Mouse (Mus musculus): ENCODE results near the gene Inf2. TPM values are rescaled to one million over a fixed set of nuclear protein-coding genes. Genes with fewer than 3 reads are reported as not detected.

Inf2 gene
- 100 to 1,000 TPM; 171 to 194 (median 182) TPM for total RNA-seq (2022)

DNA sequence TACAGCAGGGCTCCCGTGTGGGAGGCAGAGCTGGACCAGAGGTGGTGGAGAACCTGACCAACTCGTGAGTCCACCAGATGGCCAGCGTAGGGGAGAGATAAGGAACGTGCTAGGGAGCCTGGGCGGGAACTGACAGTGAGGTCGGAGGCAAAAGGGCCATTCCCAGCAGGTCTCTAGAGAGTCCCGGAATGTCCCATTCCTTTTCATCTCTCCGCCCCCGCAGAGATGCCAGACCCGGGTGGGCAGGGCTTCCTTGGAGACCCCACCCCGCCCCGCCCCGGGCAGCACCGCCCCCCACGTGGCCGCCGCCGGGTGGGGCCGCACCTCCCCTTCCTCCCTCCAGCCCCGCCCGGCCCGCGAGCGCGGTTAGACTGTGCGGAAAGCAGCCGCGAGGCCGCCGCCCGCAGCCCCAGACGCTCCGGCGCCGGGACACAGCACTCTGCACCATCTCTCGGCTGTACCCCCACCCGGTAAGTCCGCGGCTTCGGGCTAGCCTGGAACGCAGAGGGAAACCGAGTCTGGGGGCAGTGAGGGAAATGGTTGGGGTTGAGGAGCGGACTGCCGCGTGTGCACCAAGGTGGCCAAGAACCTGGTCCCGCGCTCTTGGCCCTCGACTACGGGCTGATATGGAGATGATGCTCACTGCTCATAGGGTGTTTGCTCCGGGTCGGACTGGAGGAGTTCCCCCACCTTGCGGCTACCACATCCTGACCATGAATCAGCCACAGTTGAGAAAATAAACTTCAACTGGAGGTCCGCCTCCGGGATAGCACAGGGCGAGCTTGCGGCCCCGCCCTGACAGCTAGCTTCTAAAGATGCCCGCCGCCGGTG lies at the start of gene Inf2:
Gene Inf2 (plus strand): TSS at position 359 of the 831 bp plus-strand sequence.
- DNase-seq (ENCODE audit: low spot score in 2 of 2): peak; percentile 67 to 86

- no peak for DNase-seq (ENCODE audit: low spot score in 2 of 2)
Observed at GRCm38 (mm10) chr12:112539466-112539965, 49.1 kb upstream of the Inf2 start.

DNA sequence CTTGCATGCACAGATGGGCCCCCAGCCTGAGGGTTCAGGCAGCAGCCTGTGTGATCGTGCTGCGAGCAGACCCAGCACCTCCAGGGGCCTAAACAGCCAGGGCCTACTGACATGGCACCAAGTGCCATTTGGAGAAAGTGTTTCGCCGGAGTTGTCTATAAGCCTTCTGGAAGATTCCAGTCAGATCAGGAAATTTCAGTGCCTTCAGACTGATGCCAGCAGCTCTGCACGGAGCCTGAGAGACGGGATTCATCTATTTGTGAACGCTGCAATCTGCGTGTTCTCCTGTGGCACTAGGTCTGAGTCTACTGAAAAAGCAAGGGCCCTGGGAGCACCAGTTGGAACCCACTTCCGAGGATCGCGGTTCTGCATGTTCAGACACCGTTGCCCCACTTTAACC lies 48.3 kb upstream of the Inf2 start:
- DNase-seq (ENCODE audit: low spot score in 2 of 2): no peak

- DNase-seq (ENCODE audit: low spot score in 2 of 2): no peak
Observed at GRCm38 (mm10) chr12:112541483-112542091, 47.0 kb upstream of the Inf2 start.

DNA sequence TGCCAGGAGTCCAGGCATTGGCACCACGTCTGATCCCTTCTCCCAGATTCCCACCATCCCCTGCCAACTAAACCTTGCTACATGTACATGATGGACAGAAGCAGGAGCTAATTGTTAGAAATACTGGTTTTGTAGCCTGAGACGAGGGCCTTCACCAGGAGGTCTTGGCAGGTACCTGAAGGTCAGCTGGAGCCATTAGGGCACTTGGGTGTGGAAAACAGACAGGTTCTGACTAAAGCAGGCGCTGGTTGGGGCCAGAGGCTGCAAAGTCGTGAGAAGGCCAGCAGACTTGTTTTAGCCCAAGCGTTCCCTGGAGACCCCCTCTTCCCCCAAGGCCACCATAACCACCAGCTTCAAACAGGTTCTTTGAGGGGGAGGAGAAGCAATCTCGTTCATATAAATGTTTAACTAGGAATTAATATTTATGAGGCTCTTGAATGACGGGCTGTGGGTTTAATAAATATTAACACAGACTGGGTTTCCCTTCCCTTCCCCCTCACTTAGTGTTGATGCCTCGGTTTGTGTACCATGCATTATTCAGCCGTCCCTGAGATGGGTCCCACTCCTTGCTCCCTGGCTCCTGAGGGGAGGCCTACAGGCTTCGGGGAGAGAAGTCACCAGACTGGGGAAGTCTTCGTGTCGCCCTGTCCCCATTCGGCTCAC lies 46.2 kb upstream of the Inf2 start:
- no peak for DNase-seq (ENCODE audit: low spot score in 2 of 2)

DNA sequence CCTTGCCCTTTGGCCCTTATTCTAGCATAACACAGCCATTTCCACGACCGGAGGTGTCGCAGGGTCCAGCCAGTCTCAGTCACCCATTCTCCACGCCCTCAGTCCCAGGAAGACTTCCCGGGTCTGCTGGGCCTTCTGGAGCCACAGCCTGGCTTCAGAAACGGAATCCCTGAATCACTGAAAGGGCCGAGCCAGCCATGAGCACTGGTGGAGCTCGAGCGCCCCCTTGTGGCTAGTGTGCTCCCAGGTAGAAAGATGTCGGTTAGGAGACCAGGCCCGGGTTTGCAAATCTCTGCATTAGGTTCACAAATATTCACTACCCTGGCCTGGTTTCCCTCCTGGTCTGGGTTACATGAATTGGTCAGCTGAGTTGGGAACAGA lies 45.7 kb upstream of the Inf2 start:
- peak; percentile 66 to 86 for DNase-seq (ENCODE audit: low spot score in 2 of 2)

DNA sequence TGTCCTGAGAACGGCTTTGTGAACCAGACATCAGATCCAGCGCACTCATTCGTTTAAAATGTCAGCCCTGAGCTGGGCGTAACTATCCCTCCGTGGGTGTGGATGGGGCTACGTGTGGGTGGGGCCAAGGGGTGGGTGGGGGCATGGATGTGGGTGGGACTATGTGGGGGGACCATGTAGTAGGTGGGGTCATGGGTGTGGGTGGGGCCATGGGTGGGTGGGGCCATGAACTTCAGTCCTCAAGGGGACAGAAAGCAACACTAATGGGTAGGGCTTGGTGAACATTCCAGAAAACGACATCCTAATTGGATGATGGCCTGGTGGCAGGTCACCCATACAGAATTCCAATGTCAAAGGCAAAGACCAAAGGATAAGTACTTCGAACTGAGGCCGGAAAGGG lies 44.6 kb upstream of the Inf2 start:
- DNase-seq (ENCODE audit: low spot score in 2 of 2): no peak

- DNase-seq (ENCODE audit: low spot score in 2 of 2): no peak
Observed at GRCm38 (mm10) chr12:112544946-112545701, 43.5 kb upstream of the Inf2 start.

GRCm38 (mm10) chr12:112546110-112546509 lies 42.5 kb upstream of the Inf2 start:
- no peak for DNase-seq (ENCODE audit: low spot score in 2 of 2)

DNA sequence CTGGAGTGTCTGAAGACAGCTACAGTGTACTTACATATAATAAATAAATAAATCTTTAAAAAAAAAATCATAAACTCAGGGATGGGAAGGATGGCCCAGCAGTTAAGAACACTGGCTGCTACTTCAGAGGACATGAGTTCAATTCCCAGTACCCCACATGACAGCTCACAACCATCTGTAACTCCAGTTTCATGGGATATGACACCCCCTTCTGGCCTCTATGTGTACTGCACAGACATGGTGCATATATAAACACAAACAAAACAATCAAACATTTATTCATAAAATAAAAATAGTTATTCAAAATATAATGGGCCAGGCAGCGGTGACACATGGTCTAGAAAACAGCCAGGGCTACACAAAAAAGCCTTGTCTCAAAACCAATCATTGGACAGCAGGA lies 39.3 kb upstream of the Inf2 start:
- DNase-seq (ENCODE audit: low spot score in 2 of 2): no peak

DNA sequence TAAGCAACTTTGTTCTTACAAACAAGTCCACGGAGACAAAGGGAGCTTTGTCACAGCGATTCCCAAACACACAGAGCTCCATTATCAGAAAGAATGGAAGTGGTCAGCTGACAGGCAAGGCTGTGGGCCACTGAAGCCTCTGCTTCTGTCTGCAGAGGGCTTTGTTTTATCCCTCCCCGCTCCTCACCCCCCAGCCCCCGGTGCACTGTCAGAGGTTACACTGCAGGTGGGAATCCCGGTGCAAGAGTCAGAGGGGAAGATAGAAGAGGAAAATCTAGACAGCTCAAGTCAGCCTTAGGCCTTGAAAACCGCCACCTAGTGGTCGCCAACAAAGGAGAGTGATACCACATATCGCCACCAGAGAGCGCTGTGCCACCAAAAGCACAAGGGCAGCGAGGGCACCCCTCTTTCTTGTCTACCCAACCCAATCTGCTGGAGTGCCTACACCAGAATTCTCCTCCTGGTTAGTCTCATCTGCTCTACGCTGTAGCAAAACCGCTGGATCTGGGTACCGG lies 36.7 kb upstream of the Inf2 start:
- DNase-seq (ENCODE audit: low spot score in 2 of 2): peak; percentile 79 to 99

DNA sequence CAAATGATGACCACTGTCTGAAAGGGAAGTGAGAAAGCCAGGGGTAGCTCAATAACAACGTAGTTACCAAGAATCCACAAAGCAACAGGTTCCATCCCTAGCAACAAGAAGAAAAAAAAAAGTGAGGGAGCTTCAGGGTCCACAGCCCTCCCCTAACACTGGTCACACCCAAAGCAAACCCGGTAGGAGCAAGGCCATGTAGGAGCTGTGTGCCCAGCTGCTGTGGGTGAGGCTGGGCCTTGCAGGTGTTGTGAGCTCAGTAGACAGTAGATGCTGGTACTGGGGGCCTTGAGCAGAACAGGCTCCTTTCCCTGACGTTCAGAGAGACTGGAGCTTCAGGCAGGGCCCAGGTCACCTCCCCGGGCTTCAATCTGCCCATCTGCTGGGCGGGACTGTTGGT lies 36.1 kb upstream of the Inf2 start:
- no peak for DNase-seq (ENCODE audit: low spot score in 2 of 2)

DNA sequence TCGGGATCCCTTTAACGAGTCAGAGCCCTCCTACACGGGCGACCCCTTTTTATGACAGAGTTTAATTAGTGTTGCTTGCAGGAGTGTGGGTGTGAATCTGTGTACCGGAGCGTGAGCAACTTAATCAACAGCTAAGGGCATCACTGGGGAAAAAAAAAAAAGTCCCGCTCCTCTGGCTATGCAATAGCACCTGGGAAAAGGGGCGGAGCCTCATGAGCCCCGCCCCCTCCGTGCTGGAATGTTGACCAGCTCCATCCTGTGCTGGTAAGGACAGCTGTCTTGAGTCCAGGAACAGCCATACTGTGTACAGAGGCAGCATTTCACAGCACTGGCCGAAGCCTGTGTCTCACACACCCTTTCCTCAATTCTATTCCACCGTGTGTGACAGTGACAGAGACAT lies 33.7 kb upstream of the Inf2 start:
- DNase-seq (ENCODE audit: low spot score in 2 of 2): no peak

GRCm38 (mm10) chr12:112556531-112557060 lies 32.0 kb upstream of the Inf2 start:
- DNase-seq (ENCODE audit: low spot score in 2 of 2): no peak

- DNase-seq (ENCODE audit: low spot score in 2 of 2): no peak
Observed at GRCm38 (mm10) chr12:112557219-112557618, 31.4 kb upstream of the Inf2 start.

GRCm38 (mm10) chr12:112559231-112559630 lies 29.4 kb upstream of the Inf2 start:
- DNase-seq (ENCODE audit: low spot score in 2 of 2): no peak

- DNase-seq (ENCODE audit: low spot score in 2 of 2): no peak
Observed at GRCm38 (mm10) chr12:112559671-112560070, 28.9 kb upstream of the Inf2 start.

GRCm38 (mm10) chr12:112560176-112560797 lies 28.3 kb upstream of the Inf2 start:
- DNase-seq (ENCODE audit: low spot score in 2 of 2): no peak

- DNase-seq (ENCODE audit: low spot score in 2 of 2): no peak
Observed at GRCm38 (mm10) chr12:112561163-112561562, 27.4 kb upstream of the Inf2 start.

DNA sequence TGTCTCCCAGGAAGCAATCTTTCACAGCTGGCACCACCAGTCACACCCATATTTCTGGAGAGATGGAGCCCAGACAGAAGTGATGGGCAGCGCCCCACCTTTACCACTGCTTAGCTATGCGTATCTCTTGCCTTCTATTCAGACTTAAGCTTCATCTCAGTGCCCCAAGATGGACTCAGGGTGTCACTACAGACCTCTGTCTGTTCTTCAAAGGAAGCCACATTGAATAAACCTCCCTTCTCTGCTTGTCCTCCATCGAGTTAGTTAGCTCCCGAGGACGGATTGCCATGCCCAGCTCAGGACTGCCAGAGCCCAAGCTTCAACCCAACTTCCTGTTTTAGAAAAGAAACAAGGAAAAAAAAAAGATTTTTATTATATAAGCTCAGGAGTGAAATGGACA lies 26.1 kb upstream of the Inf2 start:
- DNase-seq (ENCODE audit: low spot score in 2 of 2): no peak

GRCm38 (mm10) chr12:112563011-112563410 lies 25.6 kb upstream of the Inf2 start:
- no peak for DNase-seq (ENCODE audit: low spot score in 2 of 2)
